Mouse (Mus musculus) liver, postnatal 0 days (tissue): Measurements from ENCODE around the gene Olfr16. TPM values are rescaled to one million over a fixed set of nuclear protein-coding genes. Genes with fewer than 3 reads are reported as not detected.

Experiments
- ATAC-seq: fragments of 200-750 bp; cut with Nextera tagmentation; 2 replicates; pipeline ENCODE4 v1.8.0; 2017; ENCODE audit warnings: mild to moderate bottlenecking, moderate library complexity
- DNase-seq: peaks from one replicate; pipeline ENCODE4 v3.0.0-alpha.2; 2016
- H3K27ac ChIP-seq: fragments of 300-500 bp; sonication (generic); 2 replicates; pipeline ENCODE4 v1.5.1; 2014; ENCODE audit warnings: antibody characterized with exemption, moderate library complexity, mild to moderate bottlenecking, low read depth
- H3K27me3 ChIP-seq: fragments of 300-500 bp; sonication (generic); 2 replicates; pipeline ENCODE4 v1.6.1; 2014; ENCODE audit warnings: low read length, control low read depth, mixed read lengths; ENCODE audit not compliant: insufficient read depth
- H3K36me3 ChIP-seq: fragments of 300-500 bp; sonication (generic); replicated peaks from 2 replicates; pipeline ENCODE4 v1.6.1; 2014; ENCODE audit warnings: mild to moderate bottlenecking, control low read depth, low read length, moderate library complexity, mixed read lengths; ENCODE audit not compliant: insufficient read depth
- H3K4me1 ChIP-seq: fragments of 300-500 bp; sonication (generic); 2 replicates; pipeline ENCODE4 v1.6.1; 2014; ENCODE audit warnings: antibody characterized with exemption, mild to moderate bottlenecking, control low read depth; ENCODE audit not compliant: insufficient read depth
- H3K4me2 ChIP-seq: fragments of 300-500 bp; sonication (generic); 2 replicates; pipeline ENCODE4 v1.6.1; 2014; ENCODE audit warnings: low read depth, mild to moderate bottlenecking, low read length, moderate library complexity, mixed read lengths
- H3K4me3 ChIP-seq: fragments of 300-500 bp; sonication (generic); 2 replicates; pipeline ENCODE4 v1.5.1; 2014; ENCODE audit warnings: low read depth, low read length
- H3K9ac ChIP-seq: fragments of 300-500 bp; sonication (generic); replicated peaks from 2 replicates; pipeline ENCODE4 v1.6.1; 2014; ENCODE audit warnings: mild to moderate bottlenecking, moderate library complexity
- H3K9me3 ChIP-seq: fragments of 300-500 bp; sonication (generic); 2 replicates; pipeline ENCODE4 v1.6.1; 2016; ENCODE audit warnings: mild to moderate bottlenecking, control low read depth, low read length, mixed read lengths
- CTCF ChIP-seq: sonication (generic); IDR thresholded peaks from 2 replicates; pipeline ENCODE4 v1.5.1; 2016; ENCODE audit warnings: antibody characterized with exemption, low read depth
- EP300 ChIP-seq: IDR thresholded peaks from 2 replicates; pipeline ENCODE4 v1.6.1; 2016; ENCODE audit warnings: antibody characterized with exemption, low read depth, mild to moderate bottlenecking
- WGBS: fragments of 180-500 bp; shearing (Covaris S2); extraction: QIAGEN DNeasy Blood & Tissue Kit; methylation state at CpG from one replicate; pipeline ENCODE4 v1.1.7; 2014; ENCODE audit not compliant: insufficient replicate concordance; 5-methylcytosine and 5-hydroxymethylcytosine counted together
- polyA plus RNA-seq: library from polyadenylated mRNA; unstranded; fragments of >200 nt; fragmentation: Nextera tagmentation; extraction: Ambion mirVana; gene quantifications from 2 replicates; pipeline ENCODE4 v1.2.1, GENCODE M21; 2015

The Olfr16 gene
- 0.12 and 0.16 TPM in 2 replicates for polyA plus RNA-seq

DNA sequence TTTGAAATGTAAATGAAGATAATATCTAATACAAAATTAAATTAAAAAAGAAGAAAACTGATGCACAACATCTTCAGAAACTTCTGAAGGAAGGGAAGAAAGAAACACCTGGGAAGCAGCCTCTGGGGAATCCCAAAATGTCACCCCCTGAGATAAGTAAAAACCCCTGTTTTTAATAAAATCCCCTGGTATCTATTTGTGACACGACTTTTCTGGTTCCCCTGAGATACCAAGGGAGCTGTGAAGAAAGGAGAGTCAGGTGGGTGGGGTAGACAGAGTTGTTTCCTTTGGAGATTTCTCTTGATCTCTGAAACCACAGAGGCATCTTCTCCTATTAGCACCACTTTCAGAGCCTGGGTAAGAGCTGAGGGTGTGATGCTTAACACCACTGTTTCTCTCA is at the start of gene Olfr16:
Olfr16 (plus strand) TSS at position 250 of the 400 bp plus-strand sequence.
- WGBS, result 48% methylated on average over 1 of the region's 1 CpGs
- Histone ChIP-seq H3K27me3 (no peaks in the 10 kb centered on the region), H3K4me3 (no peak within 1 kb of the TSS), H3K4me2 (no peak within 1 kb of the TSS), H3K27ac (no peak within 1 kb of the TSS), H3K9me3 (no peaks in the 10 kb centered on the region), H3K9ac (no peak within 1 kb of the TSS), H3K4me1 (no peaks in the 10 kb centered on the region), H3K36me3 (no peaks in the 10 kb centered on the region)
- DNase-seq (no peak), ATAC-seq (no peak)
- TF ChIP-seq CTCF (no peak), EP300 (no peak)

DNA sequence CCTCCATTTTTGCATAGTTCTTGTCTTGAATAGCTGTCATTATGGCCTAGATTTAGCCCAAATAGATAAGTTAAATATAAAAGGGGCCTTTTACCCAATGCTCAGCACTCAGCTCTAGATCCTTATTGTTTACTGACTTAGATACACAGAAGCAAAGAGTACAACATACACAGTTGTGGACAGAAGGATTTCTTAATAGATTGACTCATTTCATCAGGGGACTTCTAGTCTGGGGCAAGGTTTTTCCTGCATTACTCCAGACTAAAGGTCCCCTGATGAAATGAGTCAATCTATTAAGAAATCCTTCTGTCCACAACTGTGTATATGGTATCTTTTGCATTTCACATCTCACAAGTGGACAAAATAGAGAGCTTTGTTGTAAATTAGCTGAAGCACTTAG is 46.9 kb upstream of the Olfr16 start:
- Histone ChIP-seq H3K27me3 (no peaks in the 10 kb centered on the region), H3K4me1 (no peaks in the 10 kb centered on the region), H3K9ac (no peak overlapping the region), H3K27ac (peak overlapping the region; percentile 94), H3K4me3 (no peak overlapping the region), H3K9me3 (no peaks in the 10 kb centered on the region), H3K36me3 (no peaks in the 10 kb centered on the region), H3K4me2 (no peak overlapping the region)
- ATAC-seq (peak; percentile 99), DNase-seq (no peak)
- TF ChIP-seq CTCF (no peak), EP300 (peak; percentile 81)

DNA sequence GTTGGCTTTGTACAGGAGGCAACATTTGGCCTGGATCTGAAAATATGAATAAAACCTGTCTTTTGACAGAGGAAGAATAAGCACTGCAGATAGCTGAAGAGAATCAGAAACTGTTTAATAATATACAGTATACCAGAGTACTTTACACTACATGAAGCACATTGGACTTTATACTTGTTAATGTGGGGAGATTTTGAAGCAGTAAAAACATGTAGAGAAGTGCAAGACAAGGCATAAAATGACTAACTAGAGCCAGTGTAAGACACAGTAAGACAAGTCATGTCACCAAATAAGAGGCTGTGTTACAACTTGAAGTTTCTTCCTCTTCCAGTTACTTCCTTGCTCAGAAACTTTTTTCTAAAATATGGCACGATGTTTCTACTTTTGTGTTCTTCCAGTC is 33.1 kb upstream of the Olfr16 start:
- Histone ChIP-seq H3K9me3 (no peaks in the 10 kb centered on the region), H3K4me1 (no peaks in the 10 kb centered on the region), H3K27ac (no peak overlapping the region), H3K27me3 (no peaks in the 10 kb centered on the region), H3K36me3 (no peaks in the 10 kb centered on the region), H3K4me3 (no peak overlapping the region), H3K4me2 (no peak overlapping the region), H3K9ac (no peak overlapping the region)
- TF ChIP-seq EP300, result no peak
- TF ChIP-seq CTCF, result no peak
- 56% methylated on average over 1 of the region's 1 CpGs for WGBS
- ATAC-seq, result no peak
- no peak for DNase-seq

DNA sequence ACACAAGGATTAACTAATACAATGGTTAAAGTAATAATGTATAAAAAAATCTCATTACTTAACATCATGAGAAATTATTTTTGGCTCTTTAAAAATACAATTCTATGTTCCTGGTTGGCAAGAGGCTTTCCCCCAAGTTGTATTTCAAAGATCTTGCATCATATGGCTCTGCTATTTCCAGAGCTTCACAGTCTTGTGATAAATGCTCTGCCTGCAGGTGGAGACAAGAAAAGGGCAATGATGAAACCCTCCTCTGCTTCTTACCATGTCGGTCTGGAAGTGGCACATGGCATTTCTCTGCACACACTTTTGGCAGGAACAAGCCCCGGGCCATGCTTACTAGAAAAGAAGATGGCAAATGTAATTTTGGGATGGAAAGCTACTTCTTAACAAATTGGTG is 31.8 kb upstream of the Olfr16 start:
- WGBS, result 75% methylated on average over 2 of the region's 2 CpGs
- TF ChIP-seq CTCF (no peak), EP300 (no peak)

DNA sequence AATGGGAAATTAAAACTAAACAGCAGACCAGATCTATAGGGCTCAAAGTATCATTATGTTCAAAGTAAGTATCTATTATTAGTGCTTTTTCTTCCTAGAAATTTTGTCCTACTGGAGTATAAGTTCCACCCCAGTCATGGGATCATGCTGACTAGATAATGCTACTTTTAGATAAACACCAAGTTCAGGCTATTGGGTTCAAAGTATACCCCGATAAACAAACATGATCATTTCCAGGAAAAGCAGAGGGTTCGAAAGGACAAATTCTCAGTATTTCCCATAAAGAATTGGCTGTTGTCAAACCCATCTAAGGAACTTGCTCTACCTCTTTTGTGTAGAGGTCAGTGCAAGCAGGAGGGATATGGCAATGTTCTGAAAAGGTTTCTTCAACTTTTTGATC is 18.0 kb upstream of the Olfr16 start:
- no peak overlapping the region for H3K9ac ChIP-seq
- no peaks in the 10 kb centered on the region for H3K36me3 ChIP-seq
- WGBS, result 61% methylated on average over 2 of the region's 2 CpGs
- H3K27me3 ChIP-seq, result no peaks in the 10 kb centered on the region
- no peaks in the 10 kb centered on the region for H3K9me3 ChIP-seq
- DNase-seq (no peak), ATAC-seq (peak; percentile 86)
- no peak overlapping the region for H3K4me2 ChIP-seq
- no peak overlapping the region for H3K4me3 ChIP-seq
- TF ChIP-seq CTCF, result no peak
- peak; percentile 82 for TF ChIP-seq EP300
- H3K27ac ChIP-seq, result peak overlapping the region; percentile 80
- H3K4me1 ChIP-seq, result no peaks in the 10 kb centered on the region; the same call in 1 of the 2 replicates

More for the DNA sequence above, 31.8 kb upstream of the Olfr16 start:
- Histone ChIP-seq H3K27me3 (no peaks in the 10 kb centered on the region), H3K27ac (no peak overlapping the region), H3K36me3 (no peaks in the 10 kb centered on the region), H3K9me3 (no peaks in the 10 kb centered on the region), H3K4me1 (no peaks in the 10 kb centered on the region), H3K4me3 (no peak overlapping the region), H3K9ac (no peak overlapping the region), H3K4me2 (no peak overlapping the region)
- ATAC-seq (no peak), DNase-seq (no peak)

DNA sequence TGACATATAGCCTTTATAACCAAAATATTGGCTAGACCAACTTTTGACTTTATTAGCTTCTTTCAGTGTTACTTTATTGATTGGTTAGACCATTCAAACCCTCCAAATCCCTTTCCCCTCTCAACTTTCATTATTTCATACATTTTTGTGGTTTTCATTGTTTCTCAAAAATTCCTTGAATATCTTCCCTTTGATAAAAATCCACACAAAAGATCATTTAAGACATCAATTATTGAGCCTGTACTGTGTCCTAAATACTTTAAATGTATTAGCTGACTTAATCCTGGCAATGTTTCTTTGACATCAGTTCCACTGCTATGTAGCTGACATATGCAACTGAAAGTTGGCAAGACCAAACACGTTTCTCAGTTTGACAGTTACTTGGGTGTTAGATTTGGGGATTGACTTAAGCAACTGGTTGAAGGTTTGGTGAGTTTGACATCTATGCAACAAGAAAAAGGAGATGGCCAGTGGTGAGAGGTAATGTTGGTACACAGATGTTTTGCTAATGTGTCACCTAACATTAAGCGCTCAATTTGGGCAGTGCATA is 1.0 kb downstream of the Olfr16 start:
- no peak for TF ChIP-seq EP300
- no peak for TF ChIP-seq CTCF
- no peaks in the 10 kb centered on the region for H3K4me1 ChIP-seq
- H3K4me2 ChIP-seq, result no peak overlapping the region
- ATAC-seq (no peak), DNase-seq (no peak)
- WGBS, result 72% methylated on average over 2 of the region's 2 CpGs
- H3K27ac ChIP-seq, result no peak overlapping the region
- H3K9me3 ChIP-seq, result no peaks in the 10 kb centered on the region
- no peaks in the 10 kb centered on the region for H3K36me3 ChIP-seq
- H3K9ac ChIP-seq, result no peak overlapping the region
- H3K27me3 ChIP-seq, result no peaks in the 10 kb centered on the region
- H3K4me3 ChIP-seq, result no peak overlapping the region

DNA sequence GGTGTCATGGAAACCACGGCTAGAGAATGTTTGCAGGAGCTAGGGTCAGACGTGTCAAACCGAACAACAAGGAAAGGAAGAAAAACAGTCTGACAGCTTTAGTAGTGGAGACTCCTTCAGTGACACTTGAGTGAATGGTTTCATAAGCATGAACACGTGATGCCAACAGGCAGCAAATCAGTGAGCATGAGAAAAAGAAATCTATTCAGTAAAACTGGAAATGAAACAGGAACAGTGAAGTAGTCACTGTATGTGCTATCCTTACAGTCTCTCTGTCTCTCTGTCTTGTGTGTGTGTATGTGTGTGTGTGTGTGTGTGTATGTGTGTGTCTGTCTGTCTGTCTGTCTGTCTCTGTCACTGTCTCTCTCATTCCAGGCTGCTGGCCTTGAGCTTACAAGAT is 5.2 kb downstream of the Olfr16 start:
- Histone ChIP-seq H3K4me1 (no peaks in the 10 kb centered on the region), H3K36me3 (no peaks in the 10 kb centered on the region), H3K27ac (no peak overlapping the region), H3K27me3 (no peaks in the 10 kb centered on the region), H3K9me3 (no peaks in the 10 kb centered on the region), H3K4me2 (no peak overlapping the region), H3K9ac (no peak overlapping the region), H3K4me3 (no peak overlapping the region)
- TF ChIP-seq CTCF (no peak), EP300 (no peak)
- DNase-seq (no peak), ATAC-seq (no peak)
- WGBS, result 72% methylated on average over 4 of the region's 4 CpGs
